Mouse (Mus musculus): ENCODE measurements around the gene F7. TPM values are rescaled to one million over a fixed set of nuclear protein-coding genes. Genes with fewer than 3 reads are reported as not detected.

F7 gene
- total RNA-seq (2021), result under 1 TPM; 0.19 to 0.35 TPM

GRCm38 (mm10) chr8:13025487-13026224 is at the start of gene F7:
TSS of gene F7 (plus strand) at chr8:13026034.
- intact Hi-C loops (cut with DNase I), result no loop called here
- no peak for DNase-seq

- no peak for DNase-seq
- intact Hi-C loops (cut with DNase I), result loop anchor here (5.0 kb wide), 4 partner anchors 79 to 241 kb away; partner anchors contain the start of genes Cul4a, Grtp1 and Pcid2
Observed at GRCm38 (mm10) chr8:12976290-12976689, 49.5 kb upstream of the F7 start.

GRCm38 (mm10) chr8:12976723-12977122 is 49.1 kb upstream of the F7 start:
- intact Hi-C loops (cut with DNase I), result loop anchor here (5.0 kb wide), 4 partner anchors 79 to 241 kb away; partner anchors contain the start of genes Cul4a, Grtp1 and Pcid2
- no peak for DNase-seq

GRCm38 (mm10) chr8:12977325-12977724 is 48.5 kb upstream of the F7 start:
- intact Hi-C loops (cut with DNase I), result loop anchor here (5.0 kb wide), 4 partner anchors 80 to 240 kb away; partner anchors contain the start of genes Cul4a, Grtp1 and Pcid2

GRCm38 (mm10) chr8:12978308-12978707 is 47.5 kb upstream of the F7 start:
- DNase-seq, result no peak
- intact Hi-C loops (cut with DNase I), result loop anchor here (5.0 kb wide), 4 partner anchors 81 to 239 kb away; partner anchors contain the start of genes Cul4a, Grtp1 and Pcid2

More at GRCm38 (mm10) chr8:12977325-12977724, 48.5 kb upstream of the F7 start:
- DNase-seq, result no peak

- DNase-seq, result peak; percentile 40 to 49
- intact Hi-C loops (cut with DNase I), result loop anchor here (5.0 kb wide), 4 partner anchors 81 to 239 kb away; partner anchors contain the start of genes Cul4a, Grtp1 and Pcid2
Observed at GRCm38 (mm10) chr8:12978726-12979125, 47.1 kb upstream of the F7 start.

GRCm38 (mm10) chr8:12983681-12984467 is 42.0 kb upstream of the F7 start:
- intact Hi-C loops (cut with DNase I), result no loop called here
- no peak for DNase-seq

GRCm38 (mm10) chr8:12984601-12985243 is 41.1 kb upstream of the F7 start:
- intact Hi-C loops (cut with DNase I), result no loop called here
- no peak for DNase-seq

GRCm38 (mm10) chr8:12985259-12985658 is 40.6 kb upstream of the F7 start:
- intact Hi-C loops (cut with DNase I), result no loop called here

GRCm38 (mm10) chr8:12987571-12987970 is 38.3 kb upstream of the F7 start:
- intact Hi-C loops (cut with DNase I), result no loop called here
- DNase-seq, result peak in 1 of 2 experiments; percentile 22

More at GRCm38 (mm10) chr8:12985259-12985658, 40.6 kb upstream of the F7 start:
- DNase-seq, result no peak

GRCm38 (mm10) chr8:12988722-12989430 is 37.0 kb upstream of the F7 start:
- intact Hi-C loops (cut with DNase I), result no loop called here
- DNase-seq, result no peak

GRCm38 (mm10) chr8:12991411-12991810 is 34.4 kb upstream of the F7 start:
- intact Hi-C loops (cut with DNase I), result loop anchor here (5.0 kb wide), 1 partner anchor 94 kb away; no protein-coding TSS in a partner anchor
- no peak for DNase-seq

GRCm38 (mm10) chr8:12994468-12994867 is 31.4 kb upstream of the F7 start:
- DNase-seq, result no peak
- intact Hi-C loops (cut with DNase I), result loop anchor here (5.0 kb wide), 1 partner anchor 97 kb away; no protein-coding TSS in a partner anchor

- intact Hi-C loops (cut with DNase I), result loop anchor here (5.0 kb wide), 1 partner anchor 107 kb away; no protein-coding TSS in a partner anchor
- DNase-seq, result no peak
Observed at GRCm38 (mm10) chr8:12995481-12995880, 30.4 kb upstream of the F7 start.

GRCm38 (mm10) chr8:12996831-12997275 is 29.0 kb upstream of the F7 start:
- intact Hi-C loops (cut with DNase I), result loop anchor here (5.0 kb wide), 1 partner anchor 105 kb away; no protein-coding TSS in a partner anchor
- DNase-seq, result peak in 1 of 2 experiments; percentile 29

GRCm38 (mm10) chr8:12998331-12998730 is 27.5 kb upstream of the F7 start:
- no peak for DNase-seq
- intact Hi-C loops (cut with DNase I), result loop anchor here (5.0 kb wide), 1 partner anchor 104 kb away; no protein-coding TSS in a partner anchor

GRCm38 (mm10) chr8:12999793-13000192 is 26.0 kb upstream of the F7 start:
- intact Hi-C loops (cut with DNase I), result loop anchor here (5.0 kb wide), 1 partner anchor 103 kb away; no protein-coding TSS in a partner anchor
- DNase-seq, result peak; percentile 30 to 32

- no peak for DNase-seq
Observed at GRCm38 (mm10) chr8:13007458-13007857, 18.4 kb upstream of the F7 start.

GRCm38 (mm10) chr8:13010313-13010712 is 15.5 kb upstream of the F7 start:
- intact Hi-C loops (cut with DNase I), result no loop called here
- no peak for DNase-seq

More at GRCm38 (mm10) chr8:13007458-13007857, 18.4 kb upstream of the F7 start:
- intact Hi-C loops (cut with DNase I), result no loop called here

Data from heart, postnatal 36 days (tissue).